8 mouse cellular contexts compared by ENCODE assay signal in the genomic region with DNA sequence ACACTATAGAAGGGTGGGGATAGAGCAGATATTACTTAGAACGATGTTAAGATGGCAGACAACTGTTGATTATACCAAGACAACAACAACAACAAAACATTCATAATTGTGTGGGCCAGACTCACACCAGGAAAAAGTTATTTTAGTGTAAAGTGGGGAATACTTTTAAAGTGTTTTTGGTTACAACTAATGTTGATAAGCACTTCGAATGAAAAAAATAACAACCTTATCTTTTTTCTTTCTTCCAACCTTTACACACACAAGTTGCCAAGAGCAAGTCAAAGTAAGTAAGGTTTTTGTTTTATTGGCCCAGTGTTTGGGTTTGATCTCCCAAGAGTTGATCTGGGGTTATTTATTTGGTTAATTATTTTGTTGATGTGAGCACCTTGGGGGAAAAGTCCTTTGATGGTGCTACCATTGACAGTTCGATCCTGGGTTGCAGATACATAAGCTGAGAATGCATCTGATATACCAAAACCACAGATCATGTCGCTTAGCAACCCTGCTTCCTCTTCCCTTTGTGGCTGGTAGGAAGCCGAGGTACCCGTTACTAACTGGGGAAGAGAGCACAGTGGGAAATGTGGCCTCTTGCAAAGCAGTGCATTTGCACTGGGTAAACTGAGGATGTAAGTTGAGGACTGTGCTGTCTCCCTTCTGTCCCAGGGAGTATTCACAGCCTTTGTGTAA. TPM values are rescaled to one million over a fixed set of nuclear protein-coding genes. Genes with fewer than 3 reads are reported as not detected.
DNase-seq lines count a peak whose midpoint lies in the region; ATAC-seq and TF ChIP-seq lines count a peak whose summit lies in the region.

No protein-coding gene starts in this region.

- no peak for DNase-seq in heart, postnatal 25 days (ENCODE audit: low spot score)
- peak; percentile 82 for DNase-seq in induced T-regulatory cell, adult 2 months (ENCODE audit: low read depth)
- no peak for DNase-seq in midbrain, embryonic 10.5 days (ENCODE audit: low spot score)
- no peak for DNase-seq in right cerebral cortex, adult 2 months (ENCODE audit: low spot score in 2 of 2)
- DNase-seq in adrenal gland, postnatal 14 days, result no peak
- DNase-seq in cerebellum, adult 9-10 months, result no peak

- intact Hi-C loops in heart, postnatal 25 days (cut with DNase I), result loop anchor here (2.0 to 5.0 kb wide), 3 partner anchors 52 to 523 kb away; partner anchors contain the start of genes Babam2, Fosl2 and Rbks

- peak overlapping the region; percentile 66 to 74 for H3K4me3 ChIP-seq in heart, embryonic 14.5 days (ENCODE audit: control insufficient read depth in 1 of 2, insufficient read depth in 1 of 2, low read depth in 1 of 2, low read length in 2 of 2)
- H3K4me3 ChIP-seq in bone marrow macrophage, adult 2 months (ENCODE audit: insufficient read depth, low read length), result peak overlapping the region; percentile 97
- H3K4me3 ChIP-seq in midbrain, embryonic 10.5 days, result peak overlapping the region; percentile 83

- H3K27ac ChIP-seq in heart, embryonic 14.5 days (replicated peaks in 1 of 2; ENCODE audit: control insufficient read depth in 1 of 2, insufficient read depth in 1 of 2, low read depth in 2 of 2, low read length in 2 of 2), result peak overlapping the region; percentile 80 to 92
- peak overlapping the region; percentile 90 for H3K27ac ChIP-seq in bone marrow macrophage, adult 2 months (ENCODE audit: insufficient read depth, low read depth, low read length)
- peak overlapping the region; percentile 95 for H3K27ac ChIP-seq in midbrain, embryonic 10.5 days (replicated peaks)

- no peaks in the 10 kb centered on the region for H3K27me3 ChIP-seq in heart, embryonic 14.5 days (ENCODE audit: control insufficient read depth, insufficient read depth, low read length)
- H3K27me3 ChIP-seq in midbrain, embryonic 10.5 days (ENCODE audit: low read depth, poor library complexity, severe bottlenecking), result no peaks in the 10 kb centered on the region

- peak overlapping the region; percentile 68 for H3K4me2 ChIP-seq in heart, embryonic 14.5 days (ENCODE audit: low read length)

- no peak for ATAC-seq in heart, embryonic 14.5 days (ENCODE audit: insufficient number of reproducible peaks, insufficient read depth, low FRiP score, low read depth)

- peaks cover 3 to 10% of the 10 kb centered on the region in 2 experiments for H3K4me1 ChIP-seq in heart, embryonic 14.5 days (ENCODE audit: control insufficient read depth in 2 of 2, insufficient read depth in 2 of 2, low read length in 2 of 2)
- peaks cover 24% of the 10 kb centered on the region for H3K4me1 ChIP-seq in bone marrow macrophage, adult 2 months (ENCODE audit: control insufficient read depth, insufficient read depth, low read length)
- peaks cover 18% of the 10 kb centered on the region for H3K4me1 ChIP-seq in midbrain, embryonic 10.5 days

- H3K9ac ChIP-seq in heart, embryonic 14.5 days (ENCODE audit: low read length), result peak overlapping the region; percentile 84

- no peaks in the 10 kb centered on the region for H3K9me3 ChIP-seq in heart, embryonic 14.5 days (ENCODE audit: control insufficient read depth, low read length)
- no peaks in the 10 kb centered on the region for H3K9me3 ChIP-seq in midbrain, embryonic 10.5 days (replicated peaks)

- 53% methylated on average over 6 of the region's 6 CpGs for WGBS in heart, embryonic 14.5 days
- WGBS in midbrain, embryonic 10.5 days, result 47% methylated on average over 6 of the region's 6 CpGs

- TF ChIP-seq POLR2A in bone marrow macrophage, adult 2 months (IDR thresholded peaks at IDR 0.05; ENCODE audit: borderline replicate concordance, low read depth, low read length), result no peak

- TF ChIP-seq CTCF in bone marrow macrophage, adult 2 months (IDR thresholded peaks at IDR 0.05; ENCODE audit: low read depth, low read length), result no peak

- peaks cover 39% of the 10 kb centered on the region for H3K36me3 ChIP-seq in heart, embryonic 14.5 days (ENCODE audit: control insufficient read depth, insufficient read depth, low read length)
- H3K36me3 ChIP-seq in midbrain, embryonic 10.5 days, result peaks cover 41% of the 10 kb centered on the region

RNA-seq across cellular contexts. Expression of gene Mrpl33, which starts 17.7 kb away (rescaled TPM):
- 435 and 456 TPM in 2 replicates for polyA plus RNA-seq in heart, embryonic 14.5 days (2014; fragmentation: Nextera tagmentation; extraction: Ambion mirVana)
- total RNA-seq in heart, postnatal 25 days (2021), result 100 to 1,000 TPM; 312 to 319 TPM
- 131 and 193 TPM in 2 replicates for polyA plus RNA-seq in bone marrow macrophage, adult 2 months (2012; ENCODE audit: insufficient read depth, insufficient read length, missing spikeins)
- polyA plus RNA-seq in midbrain, embryonic 10.5 days (2016; fragmentation: Nextera tagmentation; extraction: Ambion mirVana), result 231 and 233 TPM in 2 replicates
- 300 and 306 TPM in 2 replicates for total RNA-seq in adrenal gland, postnatal 14 days (2021)
